Mouse (Mus musculus) ES-E14 (cell line): ENCODE measurements around the gene Chst12. TPM values are rescaled to one million over a fixed set of nuclear protein-coding genes. Genes with fewer than 3 reads are reported as not detected.

ENCODE experiments used
- DNase-seq: peaks from one replicate; pipeline ENCODE4 v3.0.0-alpha.2; 2013; ENCODE audit warnings: low read depth, low spot score
- H3K27ac ChIP-seq: 2 replicates; pipeline ENCODE4 v1.5.1; 2012; ENCODE audit warnings: low read depth, mild to moderate bottlenecking, low read length, moderate library complexity, mixed read lengths; ENCODE audit not compliant: poor library complexity, insufficient read depth, severe bottlenecking
- H3K36me3 ChIP-seq: 2 replicates; pipeline ENCODE4 v1.6.1; 2012; ENCODE audit warnings: mild to moderate bottlenecking, low read length, moderate library complexity, mixed read lengths; ENCODE audit not compliant: control insufficient read depth, poor library complexity, insufficient read depth, severe bottlenecking
- H3K4me1 ChIP-seq, 2 experiments: fragments of 150-350 bp in 1 of 2; sonication (generic) in 1 of 2; 2 replicates each; pipeline ENCODE4 v1.6.1; 2012; ENCODE audit warnings: low read length in 2 of 2, mild to moderate bottlenecking in 1 of 2, mixed read lengths in 1 of 2; ENCODE audit not compliant: control insufficient read depth in 2 of 2, insufficient read depth in 2 of 2, poor library complexity in 1 of 2
- H3K4me3 ChIP-seq, 2 experiments: fragments of 150-350 bp in 1 of 2; sonication (generic) in 1 of 2; 2 replicates each; pipeline ENCODE4 v1.5.1; 2012; ENCODE audit warnings: low read length in 2 of 2, low read depth in 1 of 2, mild to moderate bottlenecking in 1 of 2, mixed read lengths in 1 of 2; ENCODE audit not compliant: insufficient read depth in 1 of 2, poor library complexity in 1 of 2, severe bottlenecking in 1 of 2
- H3K9ac ChIP-seq: 2 replicates; pipeline ENCODE4 v1.6.1; 2012; ENCODE audit warnings: low read depth, mild to moderate bottlenecking, low read length, mixed read lengths; ENCODE audit not compliant: poor library complexity, insufficient read depth, severe bottlenecking
- H3K9me3 ChIP-seq: fragments of 150-350 bp; sonication (generic); 2 replicates; pipeline ENCODE4 v1.6.1; 2012; ENCODE audit warnings: low read depth, mild to moderate bottlenecking, low read length; ENCODE audit not compliant: control insufficient read depth, insufficient read depth
- CHD2 ChIP-seq: IDR thresholded peaks from 2 replicates; pipeline ENCODE4 v1.6.1; 2014; ENCODE audit warnings: mild to moderate bottlenecking, low read depth, low read length, inconsistent platforms
- HCFC1 ChIP-seq: IDR thresholded peaks from 2 replicates; pipeline ENCODE4 v1.6.1; 2012; ENCODE audit warnings: low read length, inconsistent platforms, borderline replicate concordance; ENCODE audit not compliant: insufficient read depth
- MAFK ChIP-seq: IDR thresholded peaks from 2 replicates; pipeline ENCODE4 v1.6.1; 2014; ENCODE audit warnings: mild to moderate bottlenecking, low read depth, low read length, inconsistent platforms; ENCODE audit not compliant: insufficient read depth
- ZC3H11A ChIP-seq: IDR thresholded peaks from 2 replicates; pipeline ENCODE4 v1.6.1; 2012; ENCODE audit warnings: low read depth, mild to moderate bottlenecking, inconsistent platforms, low read length, borderline replicate concordance
- ZNF384 ChIP-seq: IDR thresholded peaks from 2 replicates; pipeline ENCODE4 v1.6.1; 2012; ENCODE audit warnings: low read depth, low read length, inconsistent platforms
- in situ Hi-C, 2 experiments: fragments of 600-800 bp; cut with MboI; formaldehyde crosslinking; loops; one replicate each; pipeline ENCODE4 v1.15.1; 2025; ENCODE audit warnings: low sequenced_read_pairs in 2 of 2, inconsistent platforms in 1 of 2; ENCODE audit not compliant: unreplicated experiment in 2 of 2
- total RNA-seq: library from RNA; depleted of rRNA; stranded (reverse); fragments of 300-350 nt; gene quantifications from 2 replicates; pipeline ENCODE4 v1.2.3, GENCODE M21; 2012

Chst12 gene
- total RNA-seq, 1 experiment: 34.8 TPM

GRCm38 (mm10) chr5:140553719-140554118 is 48.4 kb downstream of the Chst12 start:
- DNase-seq: no peak
- Histone ChIP-seq H3K4me3 (no peak overlapping the region), H3K9ac (no peak overlapping the region), H3K36me3 (no peaks in the 10 kb centered on the region), H3K9me3 (no peaks in the 10 kb centered on the region), H3K4me1 (peaks cover 3 to 10% of the 10 kb centered on the region in 2 experiments; a peak in 2 of 4 replicates), H3K27ac (no peak overlapping the region)
- in situ Hi-C loops: no loop called here
- TF ChIP-seq ZC3H11A: no peak

GRCm38 (mm10) chr5:140556859-140557258 is 51.5 kb downstream of the Chst12 start:
- TF ChIP-seq MAFK (no peak), ZC3H11A (no peak), ZNF384 (no peak), CHD2 (no peak), HCFC1 (no peak)
- no peak for DNase-seq

DNA sequence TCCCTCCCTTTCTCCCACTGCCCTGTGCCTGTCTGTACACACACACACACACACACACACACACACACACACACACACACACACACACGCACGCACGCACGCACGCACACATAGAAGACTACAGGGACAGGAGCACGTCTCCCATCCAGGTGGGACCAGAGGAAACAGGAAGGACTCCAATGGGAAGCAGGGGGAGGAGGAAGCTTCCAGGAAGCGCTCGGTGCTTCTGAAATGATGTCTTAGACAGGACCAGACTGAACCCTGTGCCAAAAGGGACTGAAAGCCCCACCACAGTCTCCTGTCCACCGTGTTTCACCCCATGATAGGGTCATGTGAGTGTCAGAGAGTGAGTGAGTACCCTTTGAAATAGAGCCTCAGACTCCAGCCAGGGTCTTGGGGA is 57.3 kb downstream of the Chst12 start:
- Histone ChIP-seq H3K36me3 (no peaks in the 10 kb centered on the region), H3K27ac (no peak overlapping the region), H3K4me1 (peaks cover 2 to 13% of the 10 kb centered on the region in 2 experiments; a peak in 3 of 4 replicates), H3K9me3 (no peaks in the 10 kb centered on the region), H3K4me3 (no peak overlapping the region), H3K9ac (no peak overlapping the region)
- DNase-seq: no peak
- in situ Hi-C loops: no loop called here
- no peak for TF ChIP-seq ZC3H11A
- no peak for TF ChIP-seq HCFC1
- no peak for TF ChIP-seq MAFK
- TF ChIP-seq CHD2: no peak
- TF ChIP-seq ZNF384: no peak

More at GRCm38 (mm10) chr5:140556859-140557258, 51.5 kb downstream of the Chst12 start:
- Histone ChIP-seq H3K4me3 (no peak overlapping the region), H3K4me1 (peaks cover 0 to 4% of the 10 kb centered on the region in 2 experiments; a peak in 1 of 4 replicates), H3K9ac (no peak overlapping the region), H3K36me3 (no peaks in the 10 kb centered on the region), H3K9me3 (no peaks in the 10 kb centered on the region), H3K27ac (no peak overlapping the region)
- in situ Hi-C loops: no loop called here

- no peak for TF ChIP-seq MAFK
- no peak for TF ChIP-seq CHD2
- TF ChIP-seq ZC3H11A: no peak
- TF ChIP-seq ZNF384: no peak
- no peak for TF ChIP-seq HCFC1
- no peak within 1 kb of the TSS for H3K4me3 ChIP-seq
- H3K9ac ChIP-seq: no peak within 1 kb of the TSS
- in situ Hi-C loops: no loop called here
- no peak for DNase-seq
- H3K4me1 ChIP-seq: peaks cover 9 to 25% of the 10 kb centered on the region in 2 experiments
- no peak within 1 kb of the TSS; the same call in 1 of the 2 replicates for H3K27ac ChIP-seq
- no peaks in the 10 kb centered on the region for H3K9me3 ChIP-seq
- no peaks in the 10 kb centered on the region for H3K36me3 ChIP-seq
Measured at GRCm38 (mm10) chr5:140564896-140565295, 59.5 kb downstream of the Chst12 start, which contains the start of gene Grifin. TSS of gene Grifin (minus strand) at chr5:140565071.

- Histone ChIP-seq H3K9ac (no peak overlapping the region), H3K9me3 (no peaks in the 10 kb centered on the region), H3K27ac (no peak overlapping the region), H3K36me3 (no peaks in the 10 kb centered on the region), H3K4me3 (no peak overlapping the region), H3K4me1 (peaks cover 9 to 25% of the 10 kb centered on the region in 2 experiments)
- TF ChIP-seq CHD2 (no peak), HCFC1 (no peak), ZC3H11A (no peak), MAFK (no peak), ZNF384 (no peak)
- in situ Hi-C loops: no loop called here
- DNase-seq: no peak
Measured at GRCm38 (mm10) chr5:140565451-140565850, 60.1 kb downstream of the Chst12 start.
